Mouse (Mus musculus): ENCODE results near the gene H2-Ab1.
"Not testable (repeated sequence)": the region's sequence is repeated elsewhere in the genome, so short reads cannot be mapped to it uniquely, and the experiment has no call there.

The H2-Ab1 gene

DNA sequence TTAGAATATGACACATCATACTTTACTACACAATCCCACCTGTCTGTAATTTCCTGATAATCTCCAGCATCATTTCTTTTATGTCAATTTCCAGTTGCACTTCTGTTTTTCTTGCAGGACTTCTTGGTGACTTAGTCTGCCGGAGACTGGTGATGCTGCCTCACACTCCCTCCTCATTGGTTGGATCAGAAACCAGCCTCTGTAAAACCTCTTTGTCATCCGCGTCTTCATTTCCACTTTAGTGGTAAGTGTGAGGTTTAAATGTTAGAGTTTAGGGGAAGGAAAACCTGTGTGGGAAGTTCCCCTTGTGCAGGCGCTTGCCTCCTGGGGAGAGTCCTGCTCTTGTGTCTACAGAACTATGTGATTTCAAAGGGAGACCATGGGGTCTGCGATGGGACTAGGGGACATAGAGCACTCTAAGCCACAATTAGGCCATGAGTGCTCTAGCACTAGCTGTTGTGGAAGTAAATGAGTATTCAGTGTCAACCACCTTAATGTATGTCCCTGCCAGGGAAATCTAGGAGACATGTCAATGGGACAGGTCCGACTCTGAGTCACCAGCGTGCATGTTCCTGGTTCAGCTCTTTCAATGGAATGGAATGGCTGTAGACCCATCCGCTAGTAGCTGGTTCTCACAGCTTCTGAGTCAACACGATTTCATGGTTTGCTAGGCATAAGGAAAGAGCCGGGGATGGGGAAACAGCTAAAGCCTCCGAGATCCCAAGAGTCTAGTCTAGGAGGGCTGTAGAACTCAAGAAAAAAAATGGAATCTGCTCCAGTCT lies at the start of gene H2-Ab1:
TSS of gene H2-Ab1 (plus strand) at position 96 of the 782 bp plus-strand sequence.
- CTCF ChIA-PET: no interaction called here

DNA sequence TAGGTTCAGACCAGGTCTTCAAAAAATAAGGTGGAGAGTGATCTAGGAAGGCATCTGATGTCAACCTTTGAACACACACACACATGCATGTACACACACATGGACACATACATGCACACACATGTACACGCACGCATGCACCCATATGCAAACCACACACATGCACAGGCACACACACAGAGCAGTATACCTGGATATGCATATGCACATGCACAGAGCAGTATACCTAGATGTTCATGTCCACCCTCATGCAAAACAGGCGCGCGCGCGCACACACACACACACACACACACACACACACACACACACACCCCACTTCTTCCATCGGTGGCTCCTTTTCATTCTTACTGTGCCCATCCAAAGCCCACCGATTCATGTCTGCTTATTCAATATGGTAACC lies 49.6 kb upstream of the H2-Ab1 start:
- CTCF ChIA-PET: interaction anchor here (0.6 kb wide), 1 partner anchor 390 kb away, joined by 4 read pairs; the partner anchor contains the start of gene Ager

DNA sequence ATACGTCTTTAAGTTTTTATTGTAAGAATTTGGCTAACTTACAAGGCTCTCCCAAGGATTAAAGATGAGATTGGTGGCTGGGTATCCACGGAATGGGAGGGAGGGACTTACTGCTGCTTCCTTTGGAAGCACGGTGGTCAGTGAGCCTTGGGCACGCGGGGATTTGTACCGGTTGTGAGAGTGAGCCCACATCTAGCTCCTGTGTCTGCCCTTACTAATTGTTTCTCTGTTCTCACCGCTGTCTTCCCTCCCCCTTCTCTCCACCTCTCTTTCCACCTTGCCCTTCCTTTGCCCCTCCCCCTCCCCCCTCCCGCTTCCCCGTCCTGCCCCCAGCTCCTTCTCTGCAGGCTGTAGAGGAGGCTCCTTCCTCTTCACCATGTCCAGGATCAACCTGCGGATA lies 49.1 kb upstream of the H2-Ab1 start:
- CTCF ChIA-PET: interaction anchor here (0.6 kb wide), 1 partner anchor 389 kb away, joined by 4 read pairs; the partner anchor contains the start of gene Ager

DNA sequence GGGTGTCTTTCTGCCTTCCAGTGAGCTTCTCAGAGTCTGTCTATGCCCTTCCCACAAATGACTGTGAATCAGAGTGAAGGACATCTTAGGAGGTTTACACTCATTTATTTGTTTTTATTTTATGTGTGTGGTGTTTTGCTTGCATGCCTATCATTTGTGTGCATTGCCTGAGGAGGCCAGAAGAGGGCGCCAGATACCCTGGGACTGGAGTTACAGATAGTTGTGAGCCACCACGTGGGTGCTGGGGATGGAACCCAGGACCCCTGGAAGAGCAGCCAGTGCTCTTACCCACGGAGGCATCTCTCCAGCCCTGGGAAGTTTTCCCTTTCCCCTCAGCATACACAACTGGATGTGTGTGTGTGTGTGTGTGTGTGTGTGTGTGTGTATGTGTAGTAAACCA lies 47.8 kb upstream of the H2-Ab1 start:
- CTCF ChIA-PET: interaction anchor here (0.7 kb wide), 1 partner anchor 175 kb away, joined by 3 read pairs; no protein-coding TSS in a partner anchor

DNA sequence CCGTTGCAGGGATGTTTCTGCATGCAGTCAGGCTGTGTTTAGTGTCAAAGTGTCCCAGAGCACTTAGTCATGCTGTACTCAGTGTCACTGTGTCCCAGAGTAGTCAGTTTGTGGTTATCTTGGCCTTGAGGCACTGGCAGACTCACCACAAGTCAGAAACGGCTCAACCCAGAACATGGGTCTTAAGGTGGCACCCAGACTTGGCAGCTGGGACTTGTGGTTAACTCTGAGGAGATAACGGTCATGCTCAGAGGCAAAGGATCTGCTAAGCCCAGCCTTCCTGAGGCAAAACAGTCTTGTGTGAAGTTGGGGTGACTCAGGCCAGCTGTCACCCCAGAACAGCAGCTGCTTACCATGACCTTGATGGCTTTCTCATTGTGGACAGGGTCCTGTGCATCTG lies 46.9 kb upstream of the H2-Ab1 start:
- CTCF ChIA-PET: interaction anchor here (0.6 to 0.9 kb wide), 2 partner anchors 11 to 186 kb away, joined by 3 read pairs; partner anchors contain the start of gene Ring1

DNA sequence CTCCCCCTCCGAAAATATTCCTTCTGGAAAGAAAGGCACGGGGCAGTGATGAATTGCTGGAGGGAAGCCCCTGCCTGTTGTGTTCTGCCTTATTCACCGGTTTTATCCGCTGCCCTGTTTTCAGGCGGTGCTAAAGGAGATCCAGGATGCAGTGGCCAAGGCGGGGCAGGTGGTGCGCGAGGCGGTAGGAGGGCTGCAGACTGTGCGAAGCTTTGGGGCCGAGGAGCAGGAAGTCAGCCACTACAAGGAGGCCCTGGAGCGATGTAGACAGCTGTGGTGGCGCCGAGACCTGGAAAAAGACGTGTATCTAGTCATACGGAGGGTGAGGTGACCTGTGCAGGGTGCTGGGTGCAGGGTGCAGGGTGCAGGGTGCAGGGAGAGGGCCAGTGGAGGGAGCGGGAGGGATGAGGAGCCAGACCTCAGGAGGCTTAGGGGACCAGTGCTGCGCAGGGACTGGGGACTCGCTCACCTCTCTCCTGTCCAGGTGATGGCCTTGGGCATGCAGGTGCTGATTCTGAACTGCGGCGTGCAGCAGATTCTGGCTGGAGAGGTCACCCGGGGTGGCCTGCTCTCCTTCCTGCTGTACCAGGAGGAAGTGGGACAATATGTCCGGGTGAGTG lies 45.6 kb upstream of the H2-Ab1 start:
- CTCF ChIA-PET: interaction anchor here (0.6 kb wide), 1 partner anchor 82 kb away, joined by 5 read pairs; no protein-coding TSS in a partner anchor

DNA sequence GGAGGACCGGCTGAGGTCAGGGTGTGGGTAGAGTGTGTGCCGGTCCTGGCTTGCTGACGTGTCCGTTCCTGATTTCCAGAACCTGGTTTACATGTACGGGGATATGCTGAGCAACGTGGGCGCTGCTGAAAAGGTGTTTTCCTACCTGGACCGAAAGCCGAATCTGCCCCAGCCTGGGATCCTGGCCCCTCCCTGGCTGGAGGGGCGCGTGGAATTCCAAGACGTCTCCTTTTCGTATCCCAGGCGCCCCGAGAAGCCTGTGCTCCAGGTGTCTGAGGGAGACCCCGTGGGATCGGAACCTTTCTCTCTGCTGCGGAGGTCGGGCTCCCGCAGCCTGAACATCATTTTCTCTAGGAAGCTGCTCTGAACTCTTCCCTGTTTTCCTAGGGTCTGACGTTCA lies 43.6 kb upstream of the H2-Ab1 start:
- CTCF ChIA-PET: no interaction called here

DNA sequence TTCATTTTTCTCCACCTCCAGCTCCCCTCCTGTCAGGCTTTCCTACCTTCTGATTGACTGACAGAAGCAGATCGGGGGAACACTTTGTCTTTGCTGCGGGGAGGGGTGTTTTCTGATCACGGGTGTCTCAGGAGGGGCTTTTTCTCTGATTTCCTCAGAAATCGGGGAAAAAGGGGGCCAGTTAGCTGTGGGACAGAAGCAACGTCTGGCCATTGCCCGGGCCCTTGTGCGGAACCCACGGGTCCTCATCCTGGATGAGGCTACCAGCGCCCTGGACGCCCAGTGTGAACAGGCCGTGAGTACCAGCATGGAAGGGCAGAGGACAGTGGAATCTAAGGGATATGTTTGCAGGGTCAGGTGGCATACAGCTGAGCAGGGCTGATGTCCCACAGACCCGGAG lies 42.3 kb upstream of the H2-Ab1 start:
- CTCF ChIA-PET: interaction anchor here (0.7 kb wide), 1 partner anchor 222 kb away, joined by 4 read pairs; no protein-coding TSS in a partner anchor

DNA sequence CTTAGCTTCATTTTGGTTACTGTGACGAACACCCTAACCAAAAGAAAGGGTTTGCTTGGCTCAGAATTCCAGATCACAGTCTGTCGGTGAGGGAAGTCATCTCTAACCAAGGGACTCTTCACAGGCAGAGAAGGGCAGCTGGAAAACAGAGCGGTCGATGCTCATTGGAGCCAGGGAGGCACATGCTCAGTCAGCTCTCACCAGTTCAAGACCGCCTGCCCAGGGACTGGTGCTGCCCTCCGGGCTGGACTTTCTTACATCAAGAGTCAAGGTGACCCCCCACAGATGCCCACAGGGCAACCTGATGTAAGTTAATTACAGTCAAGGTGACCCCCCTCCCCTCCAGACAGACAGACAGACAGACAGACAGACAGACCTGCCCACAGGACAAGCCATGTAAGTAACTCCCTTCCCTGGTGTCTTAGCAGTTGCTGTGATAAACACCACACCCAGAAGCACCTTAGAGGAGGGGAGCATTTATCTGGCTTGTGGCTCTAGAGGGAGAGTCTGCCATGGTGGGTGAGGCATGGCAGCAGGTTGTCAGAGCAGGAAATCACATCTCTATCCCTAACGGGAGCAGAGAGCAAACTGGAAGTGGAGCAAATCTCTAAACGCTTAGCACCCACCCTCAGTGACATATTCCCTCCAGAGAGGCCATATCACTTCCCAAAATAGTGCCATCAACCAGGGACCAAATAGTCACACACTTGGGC lies 40.1 kb upstream of the H2-Ab1 start:
- CTCF ChIA-PET: no interaction called here

DNA sequence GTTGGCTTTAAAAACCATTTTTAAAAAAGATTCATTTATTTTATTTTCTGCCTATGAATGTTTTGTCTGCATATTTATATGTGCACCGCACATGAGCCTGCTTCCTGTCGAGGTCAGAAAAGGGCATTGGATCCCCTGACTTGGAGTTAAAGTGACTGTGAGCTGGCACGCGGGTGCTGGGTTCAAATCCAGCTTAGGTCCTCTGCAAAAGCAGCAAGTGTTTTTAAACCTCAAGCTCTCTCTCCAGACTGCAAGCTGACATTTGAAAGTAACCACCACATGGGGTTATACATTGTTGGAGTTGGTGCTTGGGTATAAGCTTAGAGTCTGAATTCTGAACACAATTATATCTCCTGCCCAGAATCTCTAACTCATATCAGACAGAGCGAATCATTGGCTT lies 39.5 kb upstream of the H2-Ab1 start:
- CTCF ChIA-PET: no interaction called here

DNA sequence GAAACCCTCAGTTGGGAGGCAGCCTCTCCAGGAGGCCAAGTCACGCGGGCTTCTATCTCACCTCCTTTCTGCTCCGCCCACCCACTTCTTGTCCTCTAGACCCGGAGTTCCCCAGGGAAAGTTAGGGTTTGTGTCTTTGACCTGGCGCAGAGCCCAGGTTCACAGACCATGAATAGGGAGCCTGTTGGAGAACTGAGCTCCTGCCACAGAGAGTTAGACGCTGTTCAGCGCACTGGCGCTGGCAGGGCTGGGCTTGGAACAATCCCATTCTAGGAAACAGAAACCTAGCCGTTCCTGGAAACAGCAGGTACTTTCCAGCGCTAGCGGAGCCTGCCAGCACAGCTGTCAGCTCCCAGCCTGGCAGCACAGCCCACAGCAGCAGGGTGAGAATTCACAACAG lies 38.8 kb upstream of the H2-Ab1 start:
- CTCF ChIA-PET: no interaction called here

DNA sequence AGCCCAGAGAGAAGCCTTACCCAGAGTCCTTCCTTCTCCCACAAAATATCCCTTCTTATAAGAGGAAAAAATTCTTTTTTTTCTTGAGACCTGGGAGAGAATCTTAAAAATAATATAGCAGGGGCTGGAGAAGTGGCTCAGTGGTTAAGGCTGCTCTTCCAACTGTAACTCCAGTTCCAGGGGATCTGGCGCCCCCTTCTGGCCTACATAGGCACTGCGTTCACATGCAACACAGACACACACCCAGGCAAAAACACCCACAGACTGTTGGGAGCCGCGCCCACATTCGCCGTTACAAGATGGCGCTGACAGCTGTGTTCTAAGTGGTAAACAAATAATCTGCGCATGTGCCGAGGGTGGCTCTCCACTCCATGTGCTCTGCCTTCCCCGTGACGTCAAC lies 38.4 kb upstream of the H2-Ab1 start:
- CTCF ChIA-PET: not testable (repeated sequence)

DNA sequence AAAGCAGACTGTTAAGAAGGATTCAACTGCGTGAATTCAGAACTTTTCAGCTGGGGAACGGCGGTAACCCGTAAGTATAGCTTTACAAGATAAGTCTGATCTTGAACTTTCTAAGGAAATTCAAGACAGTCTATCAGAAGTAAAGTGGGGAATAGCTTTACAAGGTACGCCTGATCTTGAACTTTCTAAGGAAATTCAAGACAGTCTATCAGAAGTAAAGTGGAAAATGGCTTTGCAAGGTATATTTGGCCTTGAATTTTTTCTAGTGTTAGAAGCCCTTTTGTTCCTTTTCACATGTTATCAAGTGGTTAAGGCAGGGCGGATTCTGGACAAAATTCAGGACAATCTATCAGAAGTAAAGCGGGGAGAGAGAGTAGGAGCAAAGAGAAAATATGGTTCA lies 37.7 kb upstream of the H2-Ab1 start:
- CTCF ChIA-PET: not testable (repeated sequence)

DNA sequence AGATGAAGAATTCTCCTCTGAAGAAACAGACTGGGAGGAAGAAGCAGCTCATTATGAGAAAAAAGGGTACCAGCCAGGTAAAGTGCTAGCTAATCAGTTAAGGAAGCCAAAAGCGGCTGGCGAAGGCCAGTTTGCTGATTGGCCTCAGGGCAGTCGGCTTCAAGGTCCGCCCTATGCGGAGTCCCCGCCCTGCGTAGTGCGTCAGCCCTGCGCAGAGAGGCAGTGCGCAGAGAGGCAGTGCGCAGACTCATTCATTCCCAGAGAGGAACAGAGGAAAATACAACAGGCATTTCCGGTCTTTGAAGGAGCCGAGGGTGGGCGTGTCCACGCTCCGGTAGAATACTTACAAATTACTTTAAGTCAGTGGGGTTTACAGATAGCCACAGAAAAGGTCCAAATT lies 37.1 kb upstream of the H2-Ab1 start:
- CTCF ChIA-PET: not testable (repeated sequence)

DNA sequence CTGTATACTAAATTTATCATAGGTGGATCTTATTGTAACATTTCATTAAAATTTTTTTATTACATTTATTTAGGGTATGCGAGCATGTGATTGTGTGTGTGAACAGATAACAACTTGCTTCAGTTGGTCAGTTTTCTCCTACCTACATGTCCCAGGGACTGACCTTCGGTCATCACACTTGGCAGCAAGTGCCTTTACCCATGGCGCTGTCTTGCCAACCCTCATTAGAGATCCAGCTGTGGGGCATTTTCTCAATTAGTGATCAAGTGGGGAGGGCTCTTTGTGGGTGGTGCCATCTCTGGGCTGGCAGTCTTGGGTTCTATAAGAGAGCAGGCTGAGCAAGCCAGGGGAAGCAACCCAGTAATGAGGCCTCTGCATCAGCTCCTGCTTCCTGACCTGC lies 32.7 kb upstream of the H2-Ab1 start:
- CTCF ChIA-PET: no interaction called here

DNA sequence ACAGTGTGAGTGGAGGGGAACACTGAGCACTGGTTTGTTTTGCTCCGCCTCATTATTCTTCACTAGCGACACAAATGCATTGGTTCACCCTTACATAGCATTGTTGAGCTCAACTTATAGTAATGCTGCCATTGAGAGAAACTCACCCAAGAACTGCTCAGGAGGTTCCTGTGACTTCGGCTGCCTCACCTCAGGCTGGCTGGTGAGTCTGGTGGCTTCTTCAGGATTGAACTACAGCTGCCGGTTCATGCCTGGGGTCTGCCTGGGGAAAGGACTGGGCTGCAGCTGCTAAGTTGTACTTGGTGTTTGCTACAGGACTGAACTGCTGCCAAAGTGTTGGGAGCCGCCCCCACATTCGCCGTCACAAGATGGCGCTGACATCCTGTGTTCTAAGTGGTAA lies 32.1 kb upstream of the H2-Ab1 start:
- CTCF ChIA-PET: no interaction called here

DNA sequence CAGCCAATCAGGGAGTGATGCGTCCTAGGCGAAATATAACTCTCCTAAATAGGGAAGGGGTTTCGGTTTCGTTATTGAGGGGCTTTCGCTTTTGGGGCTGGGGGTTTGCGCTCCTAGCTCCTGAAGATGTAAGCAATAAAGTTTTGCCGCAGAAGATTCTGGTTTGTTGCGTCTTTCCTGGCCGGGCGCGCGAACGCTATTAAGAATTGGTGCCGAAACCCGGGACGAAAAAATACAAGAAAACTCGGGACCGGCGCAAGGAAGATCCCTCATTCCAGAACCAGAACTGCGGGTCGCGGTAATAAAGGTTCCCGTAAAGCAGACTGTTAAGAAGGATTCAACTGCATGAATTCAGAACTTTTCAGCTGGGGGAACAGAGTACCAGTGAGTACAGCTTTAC lies 31.6 kb upstream of the H2-Ab1 start:
- CTCF ChIA-PET: not testable (repeated sequence)

DNA sequence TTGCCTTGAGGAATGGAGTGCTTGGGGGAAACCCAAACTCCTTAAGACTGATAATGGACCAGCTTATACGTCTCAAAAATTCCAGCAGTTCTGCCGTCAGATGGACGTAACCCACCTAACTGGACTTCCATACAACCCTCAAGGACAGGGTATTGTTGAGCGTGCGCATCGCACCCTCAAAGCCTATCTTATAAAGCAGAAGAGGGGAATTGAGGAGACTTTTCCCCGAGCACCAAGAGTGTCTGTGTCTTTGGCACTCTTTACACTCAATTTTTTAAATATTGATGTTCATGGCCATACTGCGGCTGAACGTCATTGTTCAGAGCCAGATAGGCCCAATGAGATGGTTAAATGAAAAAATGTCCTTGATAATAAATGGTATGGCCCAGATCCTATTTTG lies 26.5 kb upstream of the H2-Ab1 start:
- CTCF ChIA-PET: not testable (repeated sequence)

DNA sequence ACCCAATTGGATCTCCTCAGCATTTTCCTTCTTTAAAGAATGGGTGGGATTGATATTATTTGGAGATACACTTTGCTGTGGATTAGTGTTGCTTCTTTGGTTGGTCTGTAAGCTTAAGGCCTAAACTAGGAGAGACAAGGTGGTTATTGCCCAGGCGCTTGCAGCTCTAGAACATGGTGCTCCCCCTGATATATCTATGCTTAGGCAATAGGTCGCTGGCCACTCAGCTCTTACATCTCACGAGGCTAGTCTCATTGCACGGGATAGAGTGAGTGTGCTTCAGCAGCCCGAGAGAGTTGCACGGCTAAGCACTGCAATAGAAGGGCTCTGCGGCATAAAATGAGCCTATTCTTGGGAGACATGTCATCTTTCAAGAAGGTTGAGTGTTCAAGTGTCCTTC lies 25.5 kb upstream of the H2-Ab1 start:
- CTCF ChIA-PET: not testable (repeated sequence)

DNA sequence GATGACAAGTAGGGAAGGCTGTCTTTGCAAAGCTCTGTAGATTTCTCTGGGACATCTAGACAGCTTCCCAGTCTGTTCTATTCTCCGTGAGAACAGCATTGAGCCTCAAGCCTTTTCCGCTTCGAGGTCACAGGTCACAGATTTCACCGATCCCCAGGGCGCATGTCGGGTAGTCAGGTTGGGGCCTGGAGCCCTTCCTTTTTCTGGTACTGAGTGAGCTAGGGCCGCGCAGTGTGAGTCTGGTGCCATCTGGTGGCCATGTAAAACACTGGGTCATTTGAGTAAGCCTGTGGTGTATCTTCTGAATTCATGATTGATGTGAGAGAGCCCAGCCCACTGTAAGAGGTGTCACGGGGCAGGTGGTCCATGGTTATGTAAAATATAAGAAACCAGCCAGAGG lies 22.6 kb upstream of the H2-Ab1 start:
- CTCF ChIA-PET: interaction anchor here (0.8 to 1.2 kb wide), 2 partner anchors 65 to 158 kb away, joined by 3 to 4 read pairs; no protein-coding TSS in a partner anchor

DNA sequence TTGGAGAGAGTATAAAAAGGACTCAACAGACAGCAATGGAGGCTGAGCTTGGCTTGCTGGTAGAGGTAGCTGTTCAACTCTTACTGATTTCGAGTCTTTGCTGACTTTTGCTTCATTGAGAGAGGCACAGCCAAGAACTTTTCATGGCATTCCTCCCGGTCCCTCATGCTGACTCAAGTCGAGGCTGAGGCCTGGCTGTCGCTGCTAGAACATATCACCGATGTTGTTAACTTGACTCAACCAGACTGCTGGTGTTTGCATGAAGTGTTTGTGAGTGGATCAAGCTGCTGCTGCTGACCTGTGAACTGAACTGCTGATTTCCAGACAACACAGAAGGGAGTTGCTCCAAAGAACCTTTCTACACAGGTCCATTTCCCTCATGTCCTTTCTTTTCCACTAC lies 20.8 kb upstream of the H2-Ab1 start:
- CTCF ChIA-PET: interaction anchor here (0.6 to 2.4 kb wide), 2 partner anchors 44 to 67 kb away, joined by 3 to 7 read pairs; no protein-coding TSS in a partner anchor

DNA sequence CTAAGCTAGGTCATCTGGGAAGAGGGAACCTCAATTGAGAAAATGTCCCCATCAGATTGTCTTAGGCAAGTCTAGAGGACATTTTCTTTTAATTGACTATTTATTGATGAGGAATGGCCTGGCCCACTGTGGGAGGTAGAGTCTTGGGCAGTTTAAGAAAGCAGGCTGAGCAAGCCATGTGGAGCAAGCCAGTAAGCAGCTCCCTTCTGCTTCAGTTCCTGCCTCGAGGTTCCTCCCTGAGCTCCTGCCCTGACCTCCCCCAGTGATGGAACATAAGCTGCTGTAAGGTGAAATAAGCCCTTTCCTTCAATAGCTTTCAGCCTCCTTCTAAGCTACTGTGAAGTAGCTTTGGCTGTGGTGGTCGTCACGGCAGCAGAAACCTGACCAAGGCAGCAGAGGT lies 19.7 kb upstream of the H2-Ab1 start:
- CTCF ChIA-PET: interaction anchor here (0.6 to 2.4 kb wide), 2 partner anchors 68 to 137 kb away, joined by 6 to 7 read pairs; no protein-coding TSS in a partner anchor
